Mouse (Mus musculus) layer of hippocampus, adult 9-10 months (tissue): Measurements from ENCODE around the gene Fpr1.
"Not testable (repeated sequence)": the region's sequence is repeated elsewhere in the genome, so short reads cannot be mapped to it uniquely, and the experiment has no call there.

Source experiments
- DNase-seq: peaks from one replicate; pipeline ENCODE4 v3.0.0; 2022; ENCODE audit warnings: low spot score

Fpr1 gene

DNA sequence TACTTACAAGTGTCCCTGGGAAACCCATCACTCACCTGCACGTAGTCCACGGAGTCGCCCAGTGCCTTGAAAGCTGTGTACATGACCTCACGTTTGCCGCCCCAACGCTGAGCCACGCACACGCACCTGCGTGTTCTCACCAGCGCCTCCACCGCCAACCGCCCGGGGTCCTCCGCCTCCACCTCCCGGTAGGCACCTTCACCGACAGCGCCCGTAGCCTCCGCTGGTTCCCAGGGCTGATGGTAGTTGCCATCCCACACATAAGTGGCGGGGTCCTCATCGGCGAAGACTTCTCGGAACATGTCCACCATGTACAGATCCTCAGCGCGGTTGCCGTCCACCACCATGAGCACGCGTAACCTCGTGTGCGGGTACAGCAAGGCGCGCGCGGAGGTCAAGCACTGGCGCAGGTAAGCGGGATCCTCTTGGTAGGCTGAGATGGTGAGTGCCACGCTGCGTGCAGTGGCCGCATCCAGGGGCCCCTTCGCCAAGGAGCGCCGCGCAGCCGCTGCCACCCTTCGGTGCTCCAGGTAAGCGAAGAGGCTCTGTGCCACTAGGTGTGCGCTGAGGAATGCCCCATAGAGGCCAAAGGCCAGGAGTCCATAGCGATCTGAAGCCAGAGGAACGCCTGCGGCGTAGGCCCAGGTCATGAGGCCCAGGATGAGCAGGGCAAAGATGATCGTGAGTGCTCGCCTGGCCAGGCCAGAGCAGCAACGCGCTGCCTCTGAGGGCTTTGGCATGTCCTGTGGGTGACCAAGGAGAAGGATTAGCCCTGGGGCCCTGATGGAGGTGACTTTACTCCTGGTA is 33.6 kb downstream of the Fpr1 start:
- no peak for DNase-seq

DNA sequence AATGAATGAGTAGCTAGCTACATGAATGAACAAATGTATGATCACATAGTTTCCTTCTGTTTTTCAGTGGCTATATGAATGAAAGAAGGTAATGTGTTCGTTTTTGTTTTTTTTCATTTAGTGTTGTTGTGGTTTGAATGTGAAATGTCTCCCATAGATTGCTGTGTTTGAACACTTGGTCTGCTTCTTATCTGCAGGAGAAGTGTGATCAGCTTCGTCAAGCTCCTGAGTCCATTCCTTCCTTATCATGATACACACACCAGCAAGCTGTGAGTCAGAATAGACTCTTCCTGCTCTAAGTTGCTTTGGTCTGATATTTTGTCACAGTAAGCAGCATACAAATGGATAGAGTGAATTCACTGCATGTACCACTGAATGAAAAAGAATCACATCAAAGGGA is 34.8 kb downstream of the Fpr1 start:
- no peak for DNase-seq

DNA sequence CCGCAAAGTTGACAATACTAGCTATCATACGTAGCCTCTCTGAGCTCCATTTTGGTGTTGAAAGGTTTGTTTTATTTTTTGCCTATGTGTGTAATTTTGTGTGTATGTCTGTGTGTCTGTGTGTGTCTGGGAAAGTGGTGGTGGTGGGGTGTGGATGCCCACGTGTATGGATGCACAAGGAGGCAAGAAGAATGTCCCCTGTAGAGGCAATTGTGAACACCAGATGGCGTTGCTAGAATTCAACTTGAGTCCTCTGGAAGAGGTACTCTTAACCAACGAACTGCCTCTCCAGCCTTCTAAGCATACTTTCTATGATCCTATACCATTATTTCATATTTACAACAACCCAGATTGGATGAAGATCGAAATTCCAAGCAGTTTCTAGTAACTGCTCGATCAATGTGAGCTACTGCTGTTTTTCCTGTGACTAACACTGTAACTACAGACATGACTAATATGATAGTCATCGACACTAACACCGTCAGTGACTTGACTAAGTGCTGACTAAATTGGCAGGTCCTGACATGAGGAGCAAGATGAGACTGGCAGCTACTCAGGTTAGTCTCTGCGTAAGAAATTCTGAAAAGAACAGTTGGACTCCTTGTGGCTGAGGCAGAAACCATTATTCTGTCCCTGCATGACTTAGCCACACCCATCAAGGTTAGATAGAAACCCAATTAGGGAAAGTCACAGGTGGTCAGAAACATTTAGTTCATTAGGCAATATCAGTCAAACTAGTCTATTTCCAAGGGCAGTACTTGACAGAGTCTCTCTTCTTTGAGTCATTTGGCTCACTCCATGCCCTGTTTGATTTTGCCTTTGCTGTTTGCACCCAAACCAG is 38.3 kb downstream of the Fpr1 start:
- DNase-seq = no peak

DNA sequence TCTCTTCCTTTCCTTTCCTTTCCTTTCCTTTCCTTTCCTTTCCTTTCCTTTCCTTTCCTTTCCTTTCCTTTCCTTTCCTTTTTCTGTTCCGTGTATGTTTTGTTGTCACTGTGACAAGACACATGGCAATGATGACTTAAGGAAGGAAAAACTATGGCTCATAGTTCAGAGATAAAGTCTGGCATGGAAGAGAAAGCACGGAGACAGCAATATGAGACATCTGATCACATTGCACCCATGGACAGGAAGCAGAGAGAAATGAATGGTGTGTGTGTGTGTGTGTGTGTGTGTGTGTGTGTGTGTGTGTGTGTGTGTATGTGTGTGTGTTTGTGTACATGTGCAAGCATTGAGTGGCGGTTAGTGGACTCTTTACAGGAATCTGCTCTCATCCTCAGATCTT is 39.1 kb downstream of the Fpr1 start:
- DNase-seq = not testable (repeated sequence)

DNA sequence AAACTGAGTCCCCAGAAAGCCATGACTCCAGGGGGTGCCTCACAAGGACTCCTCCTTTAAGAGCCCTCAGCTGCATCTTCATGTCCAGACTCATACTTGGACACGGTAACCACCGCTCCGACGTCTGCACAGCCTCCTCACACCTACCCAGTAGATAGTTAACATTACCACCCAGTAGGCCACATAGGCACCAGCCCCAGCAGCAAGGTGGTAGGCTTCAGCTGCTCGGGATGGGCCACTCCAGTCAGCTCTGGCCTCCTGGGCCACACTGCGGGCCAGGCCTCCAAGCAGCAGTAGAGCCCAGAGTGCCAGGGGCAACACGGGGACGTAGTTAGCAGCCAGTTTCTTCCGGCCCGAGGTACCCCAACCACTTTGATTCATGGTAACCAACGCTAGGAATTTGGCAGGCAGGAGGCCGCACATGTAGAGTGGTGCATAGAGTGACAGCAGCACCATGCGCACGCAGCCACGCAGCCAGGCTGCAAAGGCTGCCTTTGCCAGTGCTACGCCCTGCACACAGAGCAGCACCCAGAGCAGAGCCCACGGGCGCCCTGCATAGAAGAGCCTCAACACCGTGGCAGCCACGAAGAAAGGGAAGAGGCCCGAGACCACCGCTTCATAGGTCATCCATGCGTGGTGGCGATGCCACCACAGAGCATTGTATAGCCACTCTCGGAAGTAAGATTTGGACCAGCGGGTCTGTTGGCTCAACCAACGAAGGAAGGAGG is 40.0 kb downstream of the Fpr1 start:
- no peak for DNase-seq

DNA sequence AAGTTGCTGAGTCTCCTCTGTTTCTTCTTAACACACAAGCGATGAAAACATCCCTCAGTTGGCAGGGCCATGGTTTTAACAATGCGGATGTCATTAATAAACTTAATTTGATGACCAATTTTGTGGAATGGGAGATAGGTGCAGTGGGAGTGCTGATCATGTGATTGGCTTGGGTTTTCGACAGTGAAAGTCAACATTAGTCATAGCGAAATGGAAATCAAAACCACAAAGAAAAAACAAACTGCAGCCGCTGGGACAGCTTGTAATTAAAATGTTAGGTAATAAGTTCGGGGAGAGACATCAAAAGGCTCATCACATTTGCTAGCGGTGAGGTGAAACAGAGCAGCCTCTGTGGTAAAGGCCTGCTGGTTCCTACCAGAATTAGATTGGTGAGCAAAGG is 42.9 kb downstream of the Fpr1 start:
- no peak for DNase-seq

DNA sequence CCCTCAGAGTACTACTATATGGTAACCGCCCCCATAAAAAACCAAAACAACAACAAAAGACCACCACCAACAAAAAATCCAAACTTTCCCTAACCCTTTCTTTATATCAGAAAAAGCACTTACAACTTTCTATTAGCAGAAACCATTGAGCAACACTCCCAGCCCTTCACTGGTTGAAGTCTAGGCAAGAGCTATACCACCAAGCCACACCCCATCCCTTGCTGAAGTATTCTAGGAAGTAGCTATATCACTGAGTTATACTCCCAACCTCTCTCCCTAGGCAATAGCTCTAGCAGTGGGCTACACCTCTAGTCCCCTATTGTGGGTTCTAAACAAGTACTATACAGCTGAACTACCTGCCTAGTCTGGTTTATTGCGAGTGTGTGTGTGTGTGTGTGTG is 44.5 kb downstream of the Fpr1 start:
- no peak for DNase-seq

DNA sequence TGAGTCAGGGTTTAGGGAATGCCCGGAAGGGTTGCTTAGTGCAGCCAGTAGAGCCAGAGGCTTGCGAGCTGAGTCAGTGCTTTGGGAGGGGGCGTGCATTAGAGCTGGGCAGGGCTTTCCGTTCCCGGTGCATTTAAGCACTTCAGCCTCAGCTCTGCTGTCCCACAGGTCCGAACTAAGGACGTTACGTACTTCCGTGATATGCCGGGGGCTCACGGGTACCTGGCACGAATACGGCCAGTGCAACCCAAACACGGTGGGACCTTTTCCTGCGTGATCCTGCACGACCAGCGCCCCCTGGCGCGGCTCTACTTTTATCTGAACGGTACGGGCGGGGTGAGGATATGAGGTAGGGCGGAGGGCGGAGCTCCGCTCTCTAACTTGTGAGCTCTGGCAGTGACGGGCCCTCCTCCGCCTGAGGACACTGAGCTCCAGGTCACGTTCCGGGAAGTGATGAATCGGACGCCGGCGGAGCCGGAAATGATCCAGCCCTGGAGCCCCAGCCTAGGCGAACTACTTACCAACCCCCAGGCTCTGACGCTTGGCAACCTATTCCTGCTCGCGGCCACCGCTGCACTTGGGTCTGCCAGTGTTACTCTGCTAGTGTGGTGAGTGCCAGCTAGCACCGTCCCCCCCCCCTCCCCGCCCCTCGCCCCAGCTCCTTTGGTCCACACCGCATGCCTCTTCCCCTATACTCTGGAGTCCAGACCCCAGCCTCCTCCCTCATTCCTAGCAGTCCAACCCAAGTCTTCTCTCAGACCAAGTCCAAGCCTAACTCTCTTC is 45.6 kb downstream of the Fpr1 start:
- peak; percentile 98 for DNase-seq

DNA sequence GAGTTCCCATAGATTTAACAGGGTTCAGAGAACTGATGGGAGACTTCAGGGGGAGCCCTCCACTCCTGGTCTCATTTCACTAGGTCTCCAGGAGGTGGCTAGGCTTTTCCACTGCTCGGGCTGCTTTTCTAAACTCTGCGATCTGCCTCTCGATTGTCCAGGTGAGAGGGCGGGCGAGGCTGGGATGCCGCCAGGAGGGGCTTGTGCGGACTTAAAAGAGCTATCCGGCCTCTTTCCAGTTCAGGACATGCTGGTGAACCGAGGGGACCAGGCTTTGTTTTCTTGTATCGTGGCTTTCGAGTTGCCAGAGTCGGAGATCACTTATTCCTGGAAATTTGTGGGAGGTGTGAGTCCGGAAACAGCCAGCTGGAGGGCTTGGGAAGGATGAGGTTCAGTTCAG is 46.3 kb downstream of the Fpr1 start:
- DNase-seq = no peak

DNA sequence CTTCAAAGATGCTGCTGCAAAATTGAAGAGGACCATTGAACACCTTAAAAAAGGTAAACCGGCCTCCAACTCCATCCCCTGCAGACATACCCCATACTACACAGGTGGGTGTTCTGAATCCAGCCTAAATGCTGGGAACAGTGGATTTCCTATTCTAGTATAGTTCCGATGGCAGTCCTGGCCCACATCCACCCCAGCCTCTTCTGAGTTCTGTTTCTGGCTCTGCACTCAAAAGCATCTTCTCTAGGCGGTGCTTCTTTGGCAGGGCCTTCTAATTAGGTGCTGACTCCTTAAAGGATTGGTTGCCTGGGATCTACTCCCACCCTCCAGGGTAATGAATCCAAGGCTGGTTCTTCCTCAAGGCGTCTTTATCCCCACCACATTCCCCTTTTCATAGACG is 47.6 kb downstream of the Fpr1 start:
- no peak for DNase-seq

DNA sequence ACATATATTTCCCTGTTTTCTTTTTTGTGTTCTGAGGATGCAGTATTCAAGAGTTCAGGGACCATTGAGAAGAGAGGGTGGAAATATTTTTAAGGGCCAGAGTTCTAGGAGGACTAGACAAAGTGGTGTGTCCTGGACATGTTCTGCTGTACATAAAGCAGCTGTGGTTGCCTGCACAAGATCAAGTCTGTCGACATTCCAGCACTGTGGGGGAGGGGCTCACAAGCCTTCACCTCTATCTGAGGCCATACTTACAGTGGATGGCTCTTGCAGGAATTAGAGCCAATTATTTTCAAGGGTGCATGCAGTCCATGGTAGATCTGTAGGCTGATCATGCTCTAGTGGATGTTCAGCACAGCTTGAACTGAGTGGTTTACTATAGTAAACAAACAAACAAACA is 48.8 kb downstream of the Fpr1 start:
- no peak for DNase-seq

DNA sequence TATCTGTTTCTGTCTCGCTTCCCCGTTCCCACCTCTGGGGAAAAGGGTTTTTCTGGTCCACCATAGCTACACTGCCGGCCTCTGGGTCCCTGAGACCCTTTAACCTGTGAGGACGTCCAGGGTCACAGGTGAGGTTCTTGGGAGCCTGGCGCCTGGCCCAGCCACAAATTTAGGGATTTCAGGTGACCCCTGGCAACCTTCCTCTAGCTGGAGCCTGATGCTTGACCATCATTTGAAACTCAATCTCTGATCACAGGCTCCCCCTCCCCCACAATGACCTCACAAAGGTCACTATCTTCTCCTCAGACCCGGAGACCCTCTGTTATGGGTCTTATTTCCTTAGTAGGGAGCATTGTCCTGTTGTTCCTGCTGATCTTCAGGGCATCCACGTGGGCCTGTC is 53.0 kb downstream of the Fpr1 start:
- DNase-seq = no peak

DNA sequence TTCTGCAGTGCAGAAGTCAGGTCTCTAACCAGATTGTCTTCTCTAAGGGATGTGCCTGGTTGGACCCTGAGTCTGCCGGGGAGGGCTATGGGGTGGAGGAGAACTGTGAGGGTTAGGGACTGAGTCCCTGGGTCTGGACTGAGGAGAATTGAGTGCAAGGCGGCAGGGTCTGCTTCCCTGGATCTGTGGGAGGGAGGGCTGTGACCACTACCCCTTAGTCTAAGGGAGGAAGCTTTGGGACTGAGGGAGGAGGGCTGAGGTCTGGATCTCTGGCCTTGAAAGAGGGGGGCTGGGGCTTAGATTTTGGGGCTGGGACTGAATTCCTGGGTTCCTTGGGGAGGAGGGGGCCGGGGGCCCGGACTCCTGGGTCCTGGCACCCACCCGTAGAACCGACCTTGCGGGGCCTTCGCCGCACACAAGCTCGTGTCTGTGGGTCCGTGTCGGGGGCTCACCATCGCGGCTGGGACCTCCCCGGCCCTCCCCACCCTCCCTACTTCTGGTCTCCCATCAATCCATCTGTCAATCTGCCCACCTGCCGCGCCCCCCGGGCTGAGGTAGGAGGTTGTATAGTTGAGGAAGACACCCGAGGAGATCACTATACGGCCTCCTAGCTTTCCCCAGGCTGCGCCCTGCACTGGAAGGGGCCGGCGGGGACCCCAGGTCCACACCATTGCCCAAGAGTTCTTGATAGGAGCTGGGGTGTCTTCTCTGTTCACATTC is 53.8 kb downstream of the Fpr1 start:
- DNase-seq = no peak

DNA sequence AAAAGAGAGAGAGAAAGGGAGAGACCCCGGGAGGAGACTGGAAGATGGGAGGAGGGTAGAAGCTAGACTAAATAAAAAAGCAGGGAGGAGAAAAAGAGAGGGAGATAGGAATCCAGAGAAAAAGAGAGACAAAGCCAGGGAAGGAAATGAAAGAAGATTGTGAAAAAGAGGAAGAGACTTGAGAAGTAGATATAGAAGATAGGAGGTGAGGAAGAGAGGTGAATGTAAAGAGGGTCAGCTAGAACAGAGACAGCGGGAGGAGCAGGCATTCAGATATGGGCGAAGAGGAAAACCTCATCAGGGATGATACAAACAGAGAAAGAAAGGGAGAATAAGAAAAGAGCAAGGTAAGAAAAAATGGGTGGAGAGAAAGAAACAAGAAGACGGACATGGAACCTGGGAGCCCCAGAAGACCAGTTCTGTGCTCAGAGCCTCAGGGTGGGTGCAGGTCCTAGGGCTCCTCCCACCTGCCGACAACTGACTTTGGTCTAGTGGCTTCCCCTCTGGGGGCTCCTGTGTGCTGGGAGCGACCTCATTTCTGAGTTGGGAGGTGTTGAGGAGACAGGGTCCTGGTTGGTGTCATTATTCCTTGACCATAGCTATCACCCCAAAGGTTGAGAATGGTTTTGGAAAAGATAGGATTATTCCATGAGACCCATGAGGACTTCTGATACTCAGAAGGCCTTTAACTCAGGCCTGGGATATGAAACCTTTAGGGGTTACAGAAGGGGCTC is 54.5 kb downstream of the Fpr1 start:
- DNase-seq = no peak

DNA sequence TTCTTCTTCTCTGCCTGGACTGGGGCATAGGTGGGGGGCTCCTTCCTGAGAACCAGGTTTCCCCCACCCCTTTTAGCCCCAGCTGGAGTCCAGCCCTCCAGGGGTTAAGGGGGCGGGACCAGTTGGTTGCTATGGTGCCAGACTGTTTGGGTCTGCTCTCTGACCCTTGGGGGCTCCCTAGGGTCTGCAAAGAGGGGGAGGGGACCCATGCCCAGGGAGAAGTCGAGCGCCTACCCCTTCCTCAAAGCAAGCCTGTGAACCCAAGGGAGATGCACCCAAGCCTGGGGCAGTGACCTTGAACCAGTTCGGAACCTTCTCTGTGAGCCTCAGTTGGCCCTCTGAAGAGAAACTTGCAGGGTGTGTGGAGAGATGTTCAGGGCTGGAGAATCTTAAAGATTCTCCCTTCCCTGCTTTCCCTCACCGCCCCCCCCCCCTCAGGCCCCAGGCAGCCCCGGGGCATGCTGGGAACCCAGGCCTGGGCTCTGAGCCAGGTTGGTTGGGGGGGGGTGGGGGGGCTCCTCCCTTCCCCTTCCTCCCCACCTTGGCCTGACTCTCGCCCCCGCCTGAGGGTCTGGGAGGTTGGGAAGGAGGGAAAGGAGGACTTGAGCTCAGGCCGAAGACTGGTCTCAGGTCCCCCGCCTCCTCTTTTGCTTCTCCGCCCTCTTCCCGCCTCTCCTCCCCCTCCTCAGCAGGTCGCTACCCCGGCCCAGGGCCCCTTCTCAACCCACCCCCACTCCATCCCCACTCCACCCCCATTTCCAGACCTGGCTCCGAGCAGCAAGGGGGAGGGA is 55.4 kb downstream of the Fpr1 start:
- no peak for DNase-seq

DNA sequence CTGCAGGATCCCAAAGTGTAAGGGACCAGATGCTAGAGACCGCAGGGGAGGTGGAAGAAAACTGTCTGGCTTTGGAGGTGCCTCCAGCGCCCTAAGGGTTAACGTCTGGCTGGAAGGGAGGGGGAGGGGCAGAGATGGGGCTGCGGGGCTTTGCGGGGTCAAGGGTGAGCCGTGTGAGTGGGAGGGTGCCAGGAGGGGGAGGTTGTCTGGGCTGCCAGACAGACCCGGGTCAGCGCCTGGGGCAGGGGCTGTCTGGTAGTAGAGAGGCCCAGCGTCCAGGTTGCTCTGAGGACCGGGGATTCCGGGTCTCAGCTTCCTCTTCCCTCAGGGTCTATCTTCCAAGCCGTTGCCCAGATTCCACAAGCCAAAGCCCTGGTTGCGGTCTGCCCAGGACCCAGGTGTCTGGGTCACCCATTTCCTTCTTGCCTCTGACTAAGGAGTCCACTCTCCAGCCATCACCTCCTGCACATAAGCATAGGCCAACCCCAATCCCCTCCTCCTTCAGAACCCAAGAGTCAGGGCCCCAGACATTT is 56.0 kb downstream of the Fpr1 start:
- no peak for DNase-seq

DNA sequence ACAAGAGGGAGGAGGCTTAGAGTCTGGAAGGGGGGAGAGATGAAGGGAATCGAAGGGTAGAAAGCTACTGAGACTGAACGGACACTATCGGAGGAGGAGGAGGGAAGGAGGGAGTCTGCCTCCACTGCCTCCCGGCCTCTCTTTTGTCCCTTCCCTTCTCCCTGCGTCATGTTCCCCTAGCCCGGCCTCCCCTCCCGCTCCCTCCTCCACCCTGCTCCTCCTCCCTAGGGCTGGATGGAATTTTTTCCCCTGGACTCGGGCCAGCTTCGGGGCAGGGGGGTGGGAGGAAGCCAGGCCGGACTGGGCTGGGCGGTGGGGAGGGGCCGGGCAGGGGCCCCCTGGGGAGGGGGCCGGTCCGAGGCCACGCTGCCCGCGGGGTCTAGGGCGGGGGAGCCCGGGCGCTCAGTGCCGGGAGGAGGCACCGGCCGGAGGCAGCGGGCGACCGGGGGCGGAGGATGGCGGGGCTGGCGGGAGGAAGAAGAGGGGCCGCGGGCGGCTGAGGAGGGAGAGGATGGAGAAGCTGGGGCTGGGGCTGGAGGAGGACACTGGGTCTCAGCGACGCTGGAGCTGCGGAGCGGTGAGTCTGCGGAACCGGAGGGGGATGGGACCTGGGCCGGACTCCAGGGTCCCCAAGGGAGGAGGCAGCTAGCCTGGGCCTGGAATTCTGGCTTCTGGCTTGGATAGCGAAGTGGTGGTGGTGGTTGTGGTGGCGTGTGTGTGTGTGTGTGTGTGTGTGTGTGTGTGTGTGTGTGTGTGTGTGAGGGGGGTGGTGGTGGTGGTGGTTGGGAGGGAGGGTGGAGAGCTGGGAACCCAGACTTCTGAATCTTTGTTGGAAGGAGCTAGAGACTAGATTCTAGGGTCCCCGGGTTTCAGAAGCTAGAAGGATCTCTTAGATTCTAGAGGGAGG is 56.7 kb downstream of the Fpr1 start, which contains the start of gene Spaca6:
Gene Spaca6, plus strand, starts transcription at position 408 of the 907 bp plus-strand sequence.
- no peak for DNase-seq
